Mouse (Mus musculus) neural tube, embryonic 11.5 days (tissue): Measurements from ENCODE around the gene Adipor2. TPM values are rescaled to one million over a fixed set of nuclear protein-coding genes. Genes with fewer than 3 reads are reported as not detected.

Experiments
- ATAC-seq: fragments of 200-750 bp; cut with Nextera tagmentation; 2 replicates; pipeline ENCODE4 v1.8.0; 2017; ENCODE audit warnings: moderate number of reproducible peaks, mild to moderate bottlenecking, moderate TSS enrichment, moderate library complexity; ENCODE audit not compliant: insufficient read depth, low FRiP score, low TSS enrichment
- DNase-seq: peaks from one replicate; pipeline ENCODE4 v3.0.0-alpha.2; 2015; ENCODE audit warnings: low spot score
- H3K27ac ChIP-seq: fragments of 300-500 bp; sonication (generic); 2 replicates; pipeline ENCODE4 v1.5.1; 2014; ENCODE audit warnings: low read depth, mild to moderate bottlenecking, low read length
- H3K27me3 ChIP-seq: fragments of 300-500 bp; sonication (generic); 2 replicates; pipeline ENCODE4 v1.6.1; 2014; ENCODE audit warnings: mild to moderate bottlenecking, low read length, mixed read lengths; ENCODE audit not compliant: control insufficient read depth, insufficient read depth
- H3K36me3 ChIP-seq: fragments of 300-500 bp; sonication (generic); 2 replicates; pipeline ENCODE4 v1.6.1; 2014; ENCODE audit warnings: mild to moderate bottlenecking, low read length, moderate library complexity, mixed read lengths; ENCODE audit not compliant: control insufficient read depth, insufficient read depth
- H3K4me1 ChIP-seq: fragments of 300-500 bp; sonication (generic); 2 replicates; pipeline ENCODE4 v1.6.1; 2014; ENCODE audit warnings: low read length, mixed read lengths; ENCODE audit not compliant: control insufficient read depth, insufficient read depth
- H3K4me2 ChIP-seq: fragments of 300-500 bp; sonication (generic); 2 replicates; pipeline ENCODE4 v1.6.1; 2014; ENCODE audit warnings: low read depth, mild to moderate bottlenecking, moderate library complexity
- H3K4me3 ChIP-seq: fragments of 300-500 bp; sonication (generic); 2 replicates; pipeline ENCODE4 v1.5.1; 2014; ENCODE audit warnings: low read depth, low read length
- H3K9ac ChIP-seq: fragments of 300-500 bp; sonication (generic); 2 replicates; pipeline ENCODE4 v1.6.1; 2014; ENCODE audit warnings: mild to moderate bottlenecking, low read length
- H3K9me3 ChIP-seq: fragments of 300-500 bp; sonication (generic); 2 replicates; pipeline ENCODE4 v1.6.1; 2016; ENCODE audit warnings: low read length; ENCODE audit not compliant: control insufficient read depth
- WGBS: fragments of 180-500 bp; shearing (Covaris S2); extraction: QIAGEN DNeasy Blood & Tissue Kit; methylation state at CpG from one replicate; pipeline ENCODE4 v1.1.7; 2014; 5-methylcytosine and 5-hydroxymethylcytosine counted together
- polyA plus RNA-seq: library from polyadenylated mRNA; unstranded; fragments of >200 nt; fragmentation: Nextera tagmentation; extraction: Ambion mirVana; gene quantifications from 2 replicates; pipeline ENCODE4 v1.2.1, GENCODE M21; 2014

Gene Adipor2
- polyA plus RNA-seq, 1 experiment from 2014 or later, result 21.7 TPM

DNA sequence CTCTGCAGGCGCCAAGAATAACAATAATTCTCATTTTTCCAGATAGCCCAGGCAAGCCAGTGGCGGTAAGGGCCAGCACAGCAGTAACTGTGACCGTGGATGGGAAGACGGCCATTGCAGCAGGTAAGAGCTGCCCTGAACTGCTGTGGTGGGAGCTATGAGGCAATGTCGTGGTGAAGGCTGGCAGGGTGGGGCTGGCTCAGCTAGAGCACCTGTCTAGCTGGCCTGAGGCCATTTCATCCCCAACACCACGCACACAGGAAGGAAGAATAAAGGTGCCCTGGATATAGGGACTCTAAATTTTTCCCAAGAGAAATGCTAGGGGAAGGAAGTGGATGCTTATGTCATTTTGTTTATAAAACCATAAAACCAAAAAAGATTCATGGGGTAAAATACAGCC lies 105.1 kb downstream of the Adipor2 start:
- H3K9ac ChIP-seq, result no peak overlapping the region
- no peaks in the 10 kb centered on the region for H3K4me1 ChIP-seq
- H3K4me2 ChIP-seq, result no peak overlapping the region
- H3K27ac ChIP-seq, result no peak overlapping the region
- DNase-seq, result no peak
- no peaks in the 10 kb centered on the region for H3K9me3 ChIP-seq
- WGBS, result 81% methylated on average over 6 of the region's 6 CpGs
- H3K27me3 ChIP-seq, result no peaks in the 10 kb centered on the region
- no peak overlapping the region for H3K4me3 ChIP-seq
- no peaks in the 10 kb centered on the region for H3K36me3 ChIP-seq
- no peak for ATAC-seq

- Histone ChIP-seq H3K4me1 (no peaks in the 10 kb centered on the region), H3K9ac (no peak overlapping the region), H3K27ac (no peak overlapping the region), H3K4me3 (no peak overlapping the region), H3K4me2 (no peak overlapping the region), H3K36me3 (no peaks in the 10 kb centered on the region), H3K9me3 (no peaks in the 10 kb centered on the region), H3K27me3 (no peaks in the 10 kb centered on the region)
- WGBS, result 61% methylated on average over 9 of the region's 9 CpGs
- ATAC-seq (no peak), DNase-seq (no peak)
Observed at GRCm38 (mm10) chr6:119310176-119310575, 107.3 kb downstream of the Adipor2 start.

DNA sequence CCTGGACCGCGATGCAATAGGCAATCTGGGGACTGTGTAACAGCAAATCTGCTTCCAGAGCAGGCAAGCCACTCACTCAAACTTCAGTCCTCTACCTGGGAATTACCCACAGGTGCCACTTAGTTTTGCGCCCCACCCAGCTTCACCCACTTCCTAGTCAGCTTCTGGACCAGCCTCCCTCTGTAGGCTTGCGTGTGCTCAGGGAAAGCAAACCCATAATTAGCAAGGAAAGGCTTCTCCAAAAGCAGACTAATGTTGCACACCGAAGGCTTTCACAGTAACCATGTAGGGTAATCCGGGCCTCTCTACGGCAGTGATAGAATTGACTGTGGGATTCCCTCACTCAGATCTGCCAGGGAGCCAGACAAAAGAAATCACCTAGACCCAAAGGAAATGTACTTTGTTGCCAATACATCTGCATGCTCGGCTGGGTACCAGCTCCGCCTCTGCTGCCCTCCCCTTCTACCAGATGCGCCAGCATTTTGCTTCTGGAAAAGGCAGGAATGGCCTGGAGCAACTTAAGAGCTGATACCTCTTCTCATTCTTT lies 109.6 kb downstream of the Adipor2 start:
- H3K27ac ChIP-seq, result no peak overlapping the region
- H3K4me1 ChIP-seq, result no peaks in the 10 kb centered on the region
- no peak for ATAC-seq
- no peak for DNase-seq
- WGBS, result 67% methylated on average over 10 of the region's 10 CpGs
- H3K4me3 ChIP-seq, result no peak overlapping the region
- H3K36me3 ChIP-seq, result no peaks in the 10 kb centered on the region
- H3K9ac ChIP-seq, result no peak overlapping the region
- H3K4me2 ChIP-seq, result no peak overlapping the region
- H3K9me3 ChIP-seq, result no peaks in the 10 kb centered on the region
- H3K27me3 ChIP-seq, result no peaks in the 10 kb centered on the region

DNA sequence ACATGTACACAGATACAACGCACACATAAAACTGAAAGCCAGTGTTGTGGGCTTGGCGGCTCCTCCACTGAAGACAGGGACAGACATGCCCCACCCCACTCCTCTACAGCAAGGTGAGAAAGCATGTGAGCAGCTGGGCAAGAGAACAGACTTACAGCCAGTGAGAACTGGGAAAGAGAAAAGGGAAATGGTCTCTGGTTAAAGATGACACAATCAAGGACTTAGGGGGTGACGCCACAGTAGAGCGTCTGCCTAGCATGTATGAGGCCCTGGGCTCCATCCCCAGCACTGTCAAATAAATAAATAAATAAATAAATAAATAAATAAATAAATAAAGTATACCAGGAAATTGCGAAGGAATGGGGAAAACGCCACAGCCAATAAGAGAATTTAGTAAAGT lies 114.2 kb downstream of the Adipor2 start:
- H3K9me3 ChIP-seq, result no peaks in the 10 kb centered on the region
- H3K36me3 ChIP-seq, result no peaks in the 10 kb centered on the region
- no peaks in the 10 kb centered on the region for H3K27me3 ChIP-seq
- no peak overlapping the region for H3K4me3 ChIP-seq
- DNase-seq (no peak), ATAC-seq (no peak)
- WGBS, result 92% methylated on average over 6 of the region's 6 CpGs
- no peaks in the 10 kb centered on the region for H3K4me1 ChIP-seq
- no peak overlapping the region for H3K9ac ChIP-seq
- H3K27ac ChIP-seq, result no peak overlapping the region
- H3K4me2 ChIP-seq, result no peak overlapping the region

Other genes starting within 250 kb of the Adipor2 start
- gene Dcp1b, start 242.5 kb downstream of the Adipor2 start, polyA plus RNA-seq, result 9.5 and 11.5 TPM in 2 replicates
- 3.3 and 3.8 TPM in 2 replicates for gene Cacna1c, start 221.3 kb downstream of the Adipor2 start, polyA plus RNA-seq
- gene Cacna2d4, start 181.2 kb downstream of the Adipor2 start, polyA plus RNA-seq, result 0.28 TPM in 1 of 2 replicates, not detected in the other
- 0.19 and 0.28 TPM in 2 replicates for gene Lrtm2, start 86.9 kb downstream of the Adipor2 start, polyA plus RNA-seq
- 5.8 and 7.2 TPM in 2 replicates for gene Fbxl14, start 62.0 kb upstream of the Adipor2 start, polyA plus RNA-seq
- 7.3 TPM in 2 replicates for gene Wnt5b, start 126.6 kb upstream of the Adipor2 start, polyA plus RNA-seq